Mouse (Mus musculus) gastrocnemius, adult 8-10 months (tissue): Measurements from ENCODE around the gene Nagk. TPM values are rescaled to one million over a fixed set of nuclear protein-coding genes. Genes with fewer than 3 reads are reported as not detected.
"Not testable (repeated sequence)": the region's sequence is repeated elsewhere in the genome, so short reads cannot be mapped to it uniquely, and the experiment has no call there.

Experiments used
- DNase-seq, 2 experiments: peaks; one replicate each; pipeline ENCODE4 v3.0.0; 2022; ENCODE audit warnings: low spot score in 2 of 2
- total RNA-seq, 4 experiments: library from RNA; stranded (reverse); gene quantifications; 2 replicates each; pipeline ENCODE4 v1.2.4; 2022

The Nagk gene
- total RNA-seq: 1 to 10 TPM; 6.2 to 7.6 (median 7.1) TPM

GRCm38 (mm10) chr6:83794760-83795296 is at the start of gene Nagk:
TSS of gene Nagk (plus strand) at chr6:83794982.
- peak; percentile 87 to 89 for DNase-seq

GRCm38 (mm10) chr6:83745466-83745865 is 49.3 kb upstream of the Nagk start:
- DNase-seq: no peak

- no peak for DNase-seq
These were observed 45.5 kb upstream of the Nagk start for GRCm38 (mm10) chr6:83749286-83749685.

GRCm38 (mm10) chr6:83750171-83750684 is 44.6 kb upstream of the Nagk start:
- DNase-seq: peak in 1 of 2 experiments; percentile 16

- DNase-seq: no peak
These were observed 38.7 kb upstream of the Nagk start for GRCm38 (mm10) chr6:83756051-83756450.

GRCm38 (mm10) chr6:83762344-83762743 is 32.4 kb upstream of the Nagk start, which contains the start of gene Ankrd53:
TSS of gene Ankrd53 (plus strand) at chr6:83762644.
- no peak for DNase-seq

GRCm38 (mm10) chr6:83762880-83763431 is 31.8 kb upstream of the Nagk start:
- DNase-seq: no peak

GRCm38 (mm10) chr6:83766982-83767381 is 27.8 kb upstream of the Nagk start:
- no peak for DNase-seq

- no peak for DNase-seq
These were observed 26.3 kb upstream of the Nagk start for GRCm38 (mm10) chr6:83768485-83768884.

- no peak for DNase-seq
These were observed 20.7 kb upstream of the Nagk start for GRCm38 (mm10) chr6:83774126-83774525.

GRCm38 (mm10) chr6:83774781-83775563 is 19.8 kb upstream of the Nagk start:
- DNase-seq: no peak

- DNase-seq: peak; percentile 80 to 82
These were observed 19.0 kb upstream of the Nagk start, which contains the start of gene Tex261 for GRCm38 (mm10) chr6:83775638-83776293. TSS of gene Tex261 (minus strand) at chr6:83775813.

GRCm38 (mm10) chr6:83778306-83778705 is 16.5 kb upstream of the Nagk start:
- no peak for DNase-seq

GRCm38 (mm10) chr6:83779026-83779425 is 15.8 kb upstream of the Nagk start:
- DNase-seq: no peak

- no peak for DNase-seq
These were observed 8.4 kb upstream of the Nagk start for GRCm38 (mm10) chr6:83786426-83786825.

- no peak for DNase-seq
These were observed 6.2 kb upstream of the Nagk start for GRCm38 (mm10) chr6:83788554-83788953.

GRCm38 (mm10) chr6:83790533-83790932 is 4.2 kb upstream of the Nagk start:
- not testable (repeated sequence) for DNase-seq

GRCm38 (mm10) chr6:83791251-83791890 is 3.4 kb upstream of the Nagk start:
- DNase-seq: no peak

GRCm38 (mm10) chr6:83795492-83795900 is 714 bp downstream of the Nagk start:
- no peak for DNase-seq

GRCm38 (mm10) chr6:83796686-83797085 is 1.9 kb downstream of the Nagk start:
- DNase-seq: no peak

- DNase-seq: no peak
These were observed 7.3 kb downstream of the Nagk start for GRCm38 (mm10) chr6:83802033-83802432.
